Mouse (Mus musculus) lung, adult 2 months (tissue): ENCODE results near the gene Stradb. TPM values are rescaled to one million over a fixed set of nuclear protein-coding genes. Genes with fewer than 3 reads are reported as not detected.

Experiments used
- DNase-seq: peaks from one replicate; pipeline ENCODE4 v3.0.0; 2022
- H3K4me1 ChIP-seq: fragments of 200-500 bp; 2 replicates; pipeline ENCODE4 v1.6.1; 2011; ENCODE audit warnings: low read length; ENCODE audit not compliant: control insufficient read depth, insufficient read depth
- H3K4me3 ChIP-seq: fragments of 200-500 bp; replicated peaks from 2 replicates; pipeline ENCODE3; 2011; ENCODE audit warnings: low read depth, mild to moderate bottlenecking, control low read depth, low read length; ENCODE audit errors: extremely low read depth
- CTCF ChIP-seq: fragments of 200-500 bp; IDR thresholded peaks from 2 replicates; pipeline ENCODE4 v1.5.1; 2011; ENCODE audit warnings: mild to moderate bottlenecking, low read length, control low read depth; ENCODE audit not compliant: insufficient read depth
- POLR2A ChIP-seq: fragments of 200-500 bp; IDR thresholded peaks from 2 replicates; pipeline ENCODE4 v1.6.1; 2011; ENCODE audit warnings: low read depth, mild to moderate bottlenecking, control low read depth, low read length, borderline replicate concordance; ENCODE audit errors: extremely low read depth
- WGBS: fragments of 180-500 bp; shearing (Covaris S2); methylation state at CpG from one replicate; pipeline ENCODE4 v1.1.7; 2018; 5-methylcytosine and 5-hydroxymethylcytosine counted together
- polyA plus RNA-seq: library from polyadenylated mRNA; depleted of rRNA; stranded (reverse); fragments of >200 nt; gene quantifications from 2 replicates; pipeline ENCODE4 v1.2.3, GENCODE M21; 2012; rRNA removed

The Stradb gene
- 6.5 and 8.9 TPM in 2 replicates for polyA plus RNA-seq

DNA sequence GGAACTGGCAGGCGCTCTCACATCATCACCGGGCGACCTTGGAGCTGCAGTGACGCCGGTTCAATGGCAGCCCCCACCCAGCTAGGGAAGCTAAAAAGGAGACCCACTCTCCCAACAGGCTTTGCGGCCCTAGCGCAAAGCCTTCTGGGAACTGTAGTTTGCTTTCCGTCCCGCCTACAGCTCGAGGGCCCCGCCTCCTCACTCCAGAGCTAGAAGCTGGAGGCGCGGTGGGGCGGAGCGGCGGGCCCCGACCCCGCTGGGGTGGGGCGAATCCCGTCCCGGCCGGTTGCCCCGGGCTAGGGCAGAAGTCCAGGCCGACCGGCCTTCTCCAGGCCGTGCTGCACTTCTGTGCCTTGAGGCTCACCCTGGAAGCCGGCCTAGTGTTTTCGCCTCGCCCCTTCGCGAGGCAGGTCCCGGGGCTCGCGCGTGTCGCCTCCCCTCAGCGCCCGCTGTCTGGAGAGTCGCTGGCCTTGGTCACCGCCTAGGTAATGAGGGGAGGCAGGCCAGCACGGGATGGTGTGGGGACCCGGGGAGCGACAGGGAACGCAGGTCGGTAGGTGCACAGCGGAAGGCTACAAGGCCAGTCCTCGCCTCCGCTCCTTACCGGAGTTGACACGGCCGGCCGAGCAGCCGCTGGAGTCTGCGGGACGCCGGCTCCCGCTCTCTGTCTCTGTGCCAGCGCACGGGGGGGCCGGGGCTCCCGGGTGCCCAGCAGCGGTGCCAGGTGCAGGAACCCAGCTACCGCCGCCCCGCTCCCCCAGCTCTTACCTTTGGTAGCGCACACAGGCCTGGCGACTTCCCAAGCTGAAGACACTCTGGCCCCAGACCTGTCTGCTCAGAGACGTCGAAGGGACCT, at the start of gene Stradb, which contains the start of gene Trak2:
Gene Stradb, plus strand, starts transcription at position 157 of the 856 bp plus-strand sequence.
Gene Trak2, minus strand, starts transcription at position 65 of the 856 bp plus-strand sequence.
- peak; percentile 15; the same call in 1 of the 2 replicates for TF ChIP-seq POLR2A
- no peak for TF ChIP-seq CTCF
- peak; percentile 97 for DNase-seq
- peaks cover 12% of the 10 kb centered on the region for H3K4me1 ChIP-seq
- WGBS, result under 1% methylated on average over 69 of the region's 69 CpGs
- H3K4me3 ChIP-seq, result peak within 1 kb of the TSS; percentile 81

DNA sequence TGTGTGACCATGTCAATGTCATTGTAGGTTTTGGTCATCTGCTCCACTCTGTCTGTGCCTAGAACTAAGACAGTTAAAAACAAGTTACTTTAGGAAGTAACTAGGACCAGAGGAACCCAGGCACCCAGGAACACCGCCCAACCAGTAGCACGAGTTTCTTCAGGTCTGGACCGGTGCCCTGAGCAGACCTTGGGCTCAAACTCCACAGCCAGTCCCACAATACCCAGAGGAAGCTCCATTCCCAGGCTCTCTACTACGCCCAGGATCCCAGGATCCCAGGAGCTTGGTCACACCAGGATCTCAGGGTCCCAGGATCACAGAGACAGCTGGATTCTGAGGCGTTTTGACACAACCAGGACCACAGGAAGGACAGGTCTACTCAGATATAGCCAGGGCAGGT, 46.7 kb upstream of the Stradb start:
- WGBS, result 95% methylated on average over 5 of the region's 5 CpGs
- H3K4me3 ChIP-seq, result no peak overlapping the region
- DNase-seq, result no peak
- H3K4me1 ChIP-seq, result no peaks in the 10 kb centered on the region
- TF ChIP-seq CTCF, result no peak
- TF ChIP-seq POLR2A, result no peak

DNA sequence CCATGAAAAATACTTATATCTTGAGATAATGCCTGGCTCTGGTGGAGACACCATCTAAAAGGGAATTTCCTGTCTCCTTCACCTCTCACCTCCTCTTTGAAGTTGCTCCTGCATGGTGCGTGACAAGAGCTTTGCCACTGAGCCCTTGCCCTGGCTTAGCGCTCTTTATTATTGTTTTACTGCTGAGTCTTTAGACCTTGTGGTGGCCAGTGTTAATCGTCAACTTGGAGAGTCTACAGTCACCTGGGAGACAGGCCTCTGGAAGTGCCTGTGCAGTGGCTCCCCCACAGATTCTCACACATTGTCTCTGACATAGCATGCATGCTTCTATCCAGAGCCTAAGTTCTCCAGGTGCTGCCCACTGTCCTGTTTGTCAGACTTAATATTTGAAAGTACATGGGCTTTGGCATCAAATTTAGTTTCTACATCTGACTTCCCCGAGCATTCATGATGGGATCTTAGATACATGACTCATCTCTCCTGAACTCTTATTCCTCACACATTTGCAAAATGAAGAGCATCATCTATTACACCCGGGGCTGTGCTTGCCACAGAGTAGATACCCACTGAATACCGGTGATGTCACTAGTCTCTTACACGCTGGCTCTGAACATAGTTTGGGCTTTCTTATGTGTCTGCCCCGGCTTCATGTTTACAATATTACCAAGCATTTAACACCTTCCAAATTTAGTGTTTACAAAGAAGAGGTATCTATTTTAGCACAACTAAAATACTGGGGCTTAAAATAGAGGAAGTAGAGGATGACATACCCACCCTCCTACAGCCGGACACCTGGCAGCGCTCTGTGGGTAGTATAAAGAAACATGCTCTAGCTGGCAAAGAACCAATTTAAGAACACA, 36.3 kb upstream of the Stradb start:
- 82% methylated on average over 10 of the region's 10 CpGs for WGBS
- DNase-seq, result no peak
- H3K4me1 ChIP-seq, result no peaks in the 10 kb centered on the region
- TF ChIP-seq CTCF (no peak), POLR2A (no peak)
- H3K4me3 ChIP-seq, result no peak overlapping the region

DNA sequence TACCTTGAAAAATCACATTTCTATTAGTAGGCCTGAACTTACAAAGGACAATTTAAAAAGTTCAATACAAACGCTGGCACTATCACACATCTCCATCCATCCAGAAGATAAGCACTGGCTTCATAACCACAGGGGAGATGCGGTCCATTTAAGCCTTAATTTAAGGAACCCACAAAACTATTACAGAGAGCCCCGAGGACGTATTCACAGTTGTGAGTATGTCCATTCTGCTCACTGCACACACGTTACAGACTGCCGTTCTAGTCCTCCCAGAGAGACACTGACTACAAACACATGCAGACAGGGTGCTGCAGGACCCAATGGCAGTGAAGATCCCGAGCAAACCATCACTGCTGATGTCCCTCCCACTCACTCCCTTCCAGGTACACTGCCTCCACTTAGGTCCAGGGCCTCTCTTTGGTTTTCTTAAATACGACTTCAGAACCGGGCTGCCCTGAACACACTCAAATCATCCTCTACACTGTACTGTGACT, 35.7 kb upstream of the Stradb start:
- 96% methylated on average over 9 of the region's 9 CpGs for WGBS
- no peak overlapping the region for H3K4me3 ChIP-seq
- no peaks in the 10 kb centered on the region for H3K4me1 ChIP-seq
- TF ChIP-seq CTCF (no peak), POLR2A (no peak)
- DNase-seq, result no peak

DNA sequence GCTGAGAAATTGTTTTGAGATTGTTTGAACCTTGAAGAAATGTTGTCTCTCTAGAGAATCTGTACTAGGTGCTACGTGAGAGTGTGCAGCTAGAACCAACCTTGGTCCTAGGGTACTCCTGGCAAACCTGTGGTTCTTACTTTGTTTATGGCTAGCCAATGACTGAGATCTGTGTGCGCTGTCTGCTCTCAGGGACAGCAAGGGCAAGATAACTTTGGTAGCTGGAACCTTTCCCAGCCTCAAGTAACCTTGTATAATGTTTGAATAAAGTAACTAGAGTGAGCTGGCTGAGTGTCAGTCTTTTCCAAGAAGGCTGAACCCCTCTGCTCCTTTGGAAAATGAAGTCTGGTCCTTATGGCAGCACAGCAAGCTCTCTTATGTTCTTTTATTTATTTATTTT, 27.8 kb upstream of the Stradb start:
- WGBS, result 72% methylated on average over 2 of the region's 2 CpGs
- Histone ChIP-seq H3K4me1 (peaks cover 3% of the 10 kb centered on the region; the same call in 1 of the 2 replicates), H3K4me3 (no peak overlapping the region)
- TF ChIP-seq POLR2A, result no peak
- no peak for TF ChIP-seq CTCF
- DNase-seq, result no peak

DNA sequence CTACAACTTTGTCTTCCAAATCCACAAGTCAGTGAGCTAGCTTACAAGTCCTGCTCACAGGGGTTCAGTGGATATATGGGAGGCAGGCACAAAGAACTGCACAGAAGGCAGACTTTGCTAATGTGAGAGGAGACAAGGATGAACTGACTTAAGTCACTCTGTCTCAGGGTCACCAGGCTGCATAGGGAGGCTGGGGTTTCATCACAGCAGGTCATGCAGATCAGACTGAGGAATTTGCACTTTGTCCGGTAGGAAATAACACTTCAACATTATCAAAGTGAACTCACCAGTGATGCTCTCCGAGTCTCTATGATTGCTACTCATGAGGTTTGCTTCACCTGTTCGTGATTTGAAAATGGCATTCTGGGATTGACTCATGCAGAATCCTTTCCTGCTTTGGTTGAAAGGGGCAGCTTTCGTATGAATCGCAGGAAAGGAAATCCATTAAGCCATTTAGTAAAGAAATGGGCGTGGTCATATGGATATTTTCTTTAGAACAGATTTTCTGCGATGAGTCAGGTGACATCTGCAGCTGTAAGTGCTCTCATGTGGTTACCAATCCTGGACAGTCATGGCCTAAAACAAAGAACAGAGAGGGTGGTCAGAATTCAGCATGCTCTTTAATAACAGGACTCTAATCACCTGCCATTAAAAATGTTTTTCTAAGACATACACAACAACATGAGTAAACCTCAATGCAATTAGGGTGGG, 27.2 kb upstream of the Stradb start:
- 58% methylated on average over 7 of the region's 7 CpGs for WGBS
- Histone ChIP-seq H3K4me1 (peaks cover 3% of the 10 kb centered on the region; the same call in 1 of the 2 replicates), H3K4me3 (no peak overlapping the region)
- no peak for DNase-seq
- TF ChIP-seq POLR2A (no peak), CTCF (no peak)

DNA sequence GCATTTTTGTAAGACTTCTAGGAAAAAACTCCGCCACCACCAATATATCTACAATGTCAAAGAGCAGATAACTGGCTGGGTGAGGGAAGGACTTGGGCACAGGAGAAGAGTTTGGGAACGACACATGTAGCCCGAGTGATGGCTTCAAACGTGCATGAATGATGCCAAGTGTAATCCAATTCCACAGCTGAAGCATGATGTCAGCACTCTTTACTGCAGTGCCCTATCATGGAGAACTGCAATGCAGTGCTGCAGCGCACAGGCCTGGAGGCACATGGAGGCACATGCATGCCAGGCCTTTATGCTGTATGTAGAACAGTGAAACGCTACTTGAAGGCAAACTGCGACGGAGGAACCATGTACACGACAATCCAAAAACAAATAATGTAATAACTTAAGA, 26.6 kb upstream of the Stradb start:
- DNase-seq, result no peak
- WGBS, result 87% methylated on average over 9 of the region's 9 CpGs
- TF ChIP-seq CTCF (no peak), POLR2A (no peak)
- Histone ChIP-seq H3K4me3 (no peak overlapping the region), H3K4me1 (peaks cover 4% of the 10 kb centered on the region)

DNA sequence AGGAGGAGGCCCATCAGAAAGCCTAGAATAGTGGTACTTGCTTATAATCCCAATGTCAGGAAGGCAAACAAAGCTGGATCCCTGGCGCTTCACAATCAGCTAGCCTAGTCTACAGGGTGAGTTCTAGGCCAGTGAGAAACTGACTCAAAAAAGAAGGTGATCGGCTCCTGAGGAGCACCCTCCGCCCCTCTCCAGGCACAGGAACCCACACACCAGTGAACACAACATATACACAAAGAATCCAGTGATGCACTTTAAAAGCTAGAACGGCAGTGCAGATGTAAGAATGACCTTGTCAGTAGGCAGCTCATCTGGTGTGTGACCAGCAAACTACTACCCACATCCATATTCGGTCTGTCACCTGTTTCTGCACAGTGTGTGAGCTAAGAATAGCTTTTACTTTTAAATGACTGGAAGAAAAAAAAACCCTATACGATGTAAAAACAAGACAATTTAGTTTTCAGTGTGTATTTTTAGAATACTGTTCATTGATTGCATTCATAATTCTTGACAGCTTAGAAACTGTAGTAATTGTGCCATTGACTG, 23.7 kb upstream of the Stradb start:
- WGBS, result 77% methylated on average over 6 of the region's 6 CpGs
- DNase-seq, result no peak

More for the DNA sequence above, 23.7 kb upstream of the Stradb start:
- TF ChIP-seq CTCF, result no peak
- no peak for TF ChIP-seq POLR2A
- H3K4me3 ChIP-seq, result no peak overlapping the region
- H3K4me1 ChIP-seq, result peaks cover 12% of the 10 kb centered on the region
